Mouse (Mus musculus) intestine, embryonic 16.5 days (tissue): ENCODE results near the gene Syne2. TPM values are rescaled to one million over a fixed set of nuclear protein-coding genes. Genes with fewer than 3 reads are reported as not detected.

Experiments used
- ATAC-seq: fragments of 200-750 bp; cut with Nextera tagmentation; 2 replicates; pipeline ENCODE4 v1.8.0; 2017; ENCODE audit warnings: moderate TSS enrichment, moderate library complexity
- H3K27ac ChIP-seq: fragments of 300-500 bp; sonication (generic); 2 replicates; pipeline ENCODE4 v1.5.1; 2014; ENCODE audit warnings: mild to moderate bottlenecking, low read length
- H3K27me3 ChIP-seq: fragments of 300-500 bp; sonication (generic); replicated peaks from 2 replicates; pipeline ENCODE4 v1.6.1; 2014; ENCODE audit warnings: low read length, control low read depth, mixed read lengths; ENCODE audit not compliant: control insufficient read depth, insufficient read depth
- H3K36me3 ChIP-seq: fragments of 300-500 bp; sonication (generic); 2 replicates; pipeline ENCODE4 v1.6.1; 2014; ENCODE audit warnings: low read length, control low read depth; ENCODE audit not compliant: control insufficient read depth, insufficient read depth
- H3K4me1 ChIP-seq: fragments of 300-500 bp; sonication (generic); 2 replicates; pipeline ENCODE4 v1.6.1; 2014; ENCODE audit warnings: low read length, control low read depth, mixed read lengths; ENCODE audit not compliant: control insufficient read depth, insufficient read depth
- H3K4me2 ChIP-seq: fragments of 300-500 bp; sonication (generic); 2 replicates; pipeline ENCODE4 v1.6.1; 2014; ENCODE audit warnings: low read depth, low read length, control low read depth
- H3K4me3 ChIP-seq: fragments of 300-500 bp; sonication (generic); 2 replicates; pipeline ENCODE4 v1.5.1; 2014; ENCODE audit warnings: mild to moderate bottlenecking, low read length
- H3K9ac ChIP-seq: fragments of 300-500 bp; sonication (generic); 2 replicates; pipeline ENCODE4 v1.6.1; 2014; ENCODE audit warnings: low read depth, low read length
- H3K9me3 ChIP-seq: fragments of 300-500 bp; sonication (generic); 2 replicates; pipeline ENCODE4 v1.6.1; 2016; ENCODE audit warnings: low read length, control low read depth; ENCODE audit not compliant: control insufficient read depth
- WGBS: fragments of 180-500 bp; shearing (Covaris S2); extraction: QIAGEN DNeasy Blood & Tissue Kit; methylation state at CpG from one replicate; pipeline ENCODE4 v1.1.7; 2014; 5-methylcytosine and 5-hydroxymethylcytosine counted together
- polyA plus RNA-seq: library from polyadenylated mRNA; unstranded; fragments of >200 nt; fragmentation: Nextera tagmentation; extraction: Ambion mirVana; gene quantifications from 2 replicates; pipeline ENCODE4 v1.2.1, GENCODE M21; 2015

Gene Syne2
- polyA plus RNA-seq, 1 experiment from 2014 or later: 28.4 TPM

DNA sequence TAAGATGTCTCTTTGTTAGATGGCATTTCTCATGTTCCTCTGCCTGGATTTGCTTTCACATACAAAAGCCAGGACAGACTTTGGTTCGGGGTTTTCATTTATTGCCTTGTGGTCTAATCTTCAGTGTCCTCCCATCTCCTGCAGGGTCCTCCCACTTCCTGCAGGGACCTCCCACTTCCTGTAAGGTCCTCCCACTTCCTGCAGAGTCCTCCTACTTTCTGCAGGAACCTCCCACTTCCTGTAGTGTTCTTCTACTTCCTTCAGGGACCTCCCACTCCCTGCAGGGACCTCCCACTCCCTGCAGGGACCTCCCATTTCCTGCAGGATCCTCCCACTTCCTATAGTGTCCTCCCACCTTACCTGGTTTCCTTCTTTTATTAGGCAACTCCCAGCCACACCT lies 109.7 kb downstream of the Syne2 start:
- no peak overlapping the region for H3K4me3 ChIP-seq
- H3K9me3 ChIP-seq: no peaks in the 10 kb centered on the region
- no peak overlapping the region for H3K4me2 ChIP-seq
- WGBS: 85% methylated on average over 1 of the region's 1 CpGs
- no peaks in the 10 kb centered on the region for H3K4me1 ChIP-seq
- H3K27ac ChIP-seq: no peak overlapping the region
- H3K9ac ChIP-seq: no peak overlapping the region
- H3K36me3 ChIP-seq: peaks cover 5% of the 10 kb centered on the region
- no peaks in the 10 kb centered on the region for H3K27me3 ChIP-seq
- no peak for ATAC-seq

DNA sequence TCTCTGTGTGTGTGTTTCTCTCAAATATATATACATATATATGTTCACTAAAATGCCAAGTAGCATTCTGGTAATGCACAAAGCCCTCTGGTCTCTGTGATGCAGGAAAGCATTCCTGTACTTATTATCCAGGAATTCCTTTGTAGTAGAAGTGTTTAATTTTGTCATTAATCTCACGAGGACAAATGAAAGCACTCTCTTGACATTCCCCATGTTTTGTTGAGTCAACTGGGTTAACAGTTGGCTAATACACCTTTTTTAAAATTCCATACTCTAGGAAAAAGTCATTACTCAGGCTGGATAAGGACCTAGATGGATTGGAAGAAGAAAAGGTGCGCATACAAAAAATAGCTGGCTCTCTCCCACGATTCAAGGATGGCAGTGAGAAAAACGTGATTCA lies 115.6 kb downstream of the Syne2 start:
- Histone ChIP-seq H3K27ac (no peak overlapping the region), H3K36me3 (no peaks in the 10 kb centered on the region), H3K4me1 (no peaks in the 10 kb centered on the region), H3K27me3 (no peaks in the 10 kb centered on the region), H3K4me3 (no peak overlapping the region), H3K9ac (no peak overlapping the region), H3K4me2 (no peak overlapping the region), H3K9me3 (no peaks in the 10 kb centered on the region)
- ATAC-seq: no peak
- 81% methylated on average over 4 of the region's 4 CpGs for WGBS

DNA sequence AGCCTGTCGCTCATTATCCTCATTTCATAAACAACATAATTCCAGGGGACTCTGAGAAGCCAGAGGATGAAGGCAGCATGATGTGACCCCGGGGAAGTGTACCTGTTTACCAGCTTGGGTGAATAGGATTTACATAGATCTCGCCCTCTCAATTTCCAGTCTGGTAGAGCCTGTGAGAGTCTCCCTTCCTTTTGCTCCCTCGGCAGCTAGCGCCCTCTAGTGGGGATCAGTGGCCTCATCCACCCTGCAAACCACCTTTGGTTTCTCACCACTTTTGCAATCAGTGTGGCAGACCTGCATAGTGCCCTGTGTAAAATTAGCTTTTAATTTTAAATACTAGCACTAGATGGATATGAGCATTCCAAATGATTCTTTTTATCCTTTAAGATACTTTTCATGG lies 133.4 kb downstream of the Syne2 start:
- ATAC-seq: no peak
- no peak overlapping the region for H3K9ac ChIP-seq
- H3K4me1 ChIP-seq: no peaks in the 10 kb centered on the region
- 60% methylated on average over 5 of the region's 5 CpGs for WGBS
- no peaks in the 10 kb centered on the region for H3K27me3 ChIP-seq
- H3K27ac ChIP-seq: no peak overlapping the region
- no peak overlapping the region for H3K4me3 ChIP-seq
- H3K9me3 ChIP-seq: no peaks in the 10 kb centered on the region
- H3K36me3 ChIP-seq: no peaks in the 10 kb centered on the region
- no peak overlapping the region for H3K4me2 ChIP-seq

DNA sequence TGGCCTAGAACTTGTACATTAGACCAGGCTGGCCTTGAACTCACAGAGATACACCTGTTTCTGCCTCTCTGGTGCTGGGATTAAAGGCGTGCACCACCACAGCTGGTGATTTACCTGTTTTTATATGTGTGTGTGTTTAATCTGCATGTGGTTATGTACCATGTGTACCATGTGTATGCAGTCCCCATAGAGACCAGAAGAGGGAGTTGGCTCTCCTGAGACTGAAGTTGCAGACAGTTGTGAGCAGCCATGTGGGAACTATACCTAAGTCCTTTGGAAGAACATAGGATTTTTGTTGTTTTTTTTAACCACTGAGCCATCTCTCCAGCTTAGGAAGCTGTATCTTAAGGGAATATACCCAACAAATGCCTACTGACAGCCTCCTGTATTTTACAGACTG lies 134.1 kb downstream of the Syne2 start:
- WGBS: 97% methylated on average over 1 of the region's 1 CpGs
- H3K36me3 ChIP-seq: no peaks in the 10 kb centered on the region
- no peaks in the 10 kb centered on the region for H3K4me1 ChIP-seq
- H3K4me3 ChIP-seq: no peak overlapping the region
- no peak overlapping the region for H3K27ac ChIP-seq
- no peak for ATAC-seq
- no peaks in the 10 kb centered on the region for H3K27me3 ChIP-seq
- no peak overlapping the region for H3K9ac ChIP-seq
- no peak overlapping the region for H3K4me2 ChIP-seq
- H3K9me3 ChIP-seq: no peaks in the 10 kb centered on the region

DNA sequence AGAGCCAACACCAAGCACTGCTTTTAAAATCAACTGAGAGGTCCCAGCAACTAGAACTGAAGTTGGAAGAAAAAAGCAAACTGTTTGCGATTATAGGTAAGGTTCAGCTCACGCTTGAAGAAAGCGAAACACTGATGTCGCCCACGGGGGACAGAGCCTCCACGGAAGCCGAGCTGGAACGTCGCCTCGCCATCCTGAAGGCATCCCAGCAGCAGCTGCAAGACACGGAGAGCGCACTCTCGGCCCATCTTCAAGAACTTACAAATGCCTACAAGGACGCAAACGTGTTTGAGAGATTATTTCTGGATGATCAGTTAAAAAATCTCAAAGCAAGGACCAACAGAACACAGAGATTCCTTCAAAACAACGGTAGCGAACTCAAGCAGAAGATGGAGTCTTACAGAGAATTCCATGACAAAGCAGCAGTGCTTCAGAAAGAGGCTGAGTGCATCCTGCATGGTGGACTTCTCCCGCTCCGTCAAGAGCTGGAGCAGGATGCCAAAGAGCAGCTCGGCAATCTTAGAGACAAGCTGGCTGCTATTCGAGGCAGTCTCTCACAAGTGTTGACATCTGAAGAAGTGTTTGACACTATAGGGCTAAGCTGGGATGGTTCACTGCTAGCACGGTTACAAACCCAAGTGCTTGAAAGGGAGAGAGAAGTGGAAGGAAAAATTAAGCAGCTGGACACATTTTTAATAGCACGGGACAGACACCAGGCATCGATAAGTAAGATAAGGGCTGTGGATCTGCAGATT lies 148.7 kb downstream of the Syne2 start:
- WGBS: 92% methylated on average over 24 of the region's 24 CpGs
- H3K27me3 ChIP-seq: no peaks in the 10 kb centered on the region
- no peak for ATAC-seq

DNA sequence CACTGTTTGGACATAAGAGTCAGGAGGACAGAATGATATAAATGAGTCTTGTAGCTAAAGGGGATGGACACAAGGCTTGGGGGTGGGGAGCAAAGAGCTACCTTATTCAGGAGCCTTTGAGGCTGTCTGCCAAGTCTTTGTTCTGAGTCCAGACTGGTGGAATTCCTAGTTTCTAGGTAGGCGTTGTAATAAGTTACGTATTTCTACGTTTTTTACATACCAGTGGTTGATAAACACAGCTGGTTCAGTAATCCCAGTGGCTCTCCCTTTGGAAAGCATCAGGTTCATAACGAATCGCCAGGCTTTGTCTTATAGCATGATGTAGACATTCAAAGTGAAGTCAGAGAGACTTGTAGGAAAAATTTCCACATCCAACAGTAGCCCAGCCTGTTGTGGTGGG lies 161.1 kb downstream of the Syne2 start:
- no peaks in the 10 kb centered on the region; the same call in 1 of the 2 replicates for H3K36me3 ChIP-seq
- no peak for ATAC-seq
- no peak overlapping the region for H3K4me3 ChIP-seq
- peaks cover 3% of the 10 kb centered on the region; the same call in 1 of the 2 replicates for H3K4me1 ChIP-seq
- no peaks in the 10 kb centered on the region for H3K9me3 ChIP-seq
- H3K4me2 ChIP-seq: no peak overlapping the region
- 56% methylated on average over 5 of the region's 5 CpGs for WGBS
- H3K27me3 ChIP-seq: no peaks in the 10 kb centered on the region
- no peak overlapping the region for H3K9ac ChIP-seq
- no peak overlapping the region for H3K27ac ChIP-seq

More for the DNA sequence above, 148.7 kb downstream of the Syne2 start:
- Histone ChIP-seq H3K4me2 (no peak overlapping the region), H3K4me3 (no peak overlapping the region), H3K9ac (no peak overlapping the region), H3K9me3 (no peaks in the 10 kb centered on the region), H3K36me3 (peaks cover 2% of the 10 kb centered on the region; the same call in 1 of the 2 replicates), H3K27ac (no peak overlapping the region), H3K4me1 (no peaks in the 10 kb centered on the region)

DNA sequence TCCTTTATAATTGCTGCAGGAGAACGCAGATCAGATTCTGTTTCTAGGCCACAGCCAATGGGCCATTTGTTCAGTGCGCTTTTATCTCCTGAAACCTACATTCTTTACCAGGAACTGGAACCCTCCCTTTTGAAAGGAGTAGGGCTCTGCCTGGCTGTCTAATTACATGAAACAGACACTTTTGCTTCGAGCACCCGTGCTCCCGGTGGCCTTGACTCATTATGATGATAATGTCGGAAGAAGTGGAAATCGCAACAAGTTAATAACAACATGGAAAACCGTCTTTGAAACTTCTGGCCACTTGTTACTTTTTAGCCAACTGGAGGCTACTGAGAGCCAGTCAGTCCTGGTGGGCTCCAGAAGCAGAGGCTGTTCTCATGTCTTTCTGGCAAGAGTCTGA lies 165.4 kb downstream of the Syne2 start:
- no peak for ATAC-seq
- peaks cover 3% of the 10 kb centered on the region; the same call in 1 of the 2 replicates for H3K4me1 ChIP-seq
- no peak overlapping the region for H3K4me3 ChIP-seq
- H3K27me3 ChIP-seq: no peaks in the 10 kb centered on the region
- no peaks in the 10 kb centered on the region; the same call in 1 of the 2 replicates for H3K36me3 ChIP-seq
- 80% methylated on average over 8 of the region's 8 CpGs for WGBS
- H3K9me3 ChIP-seq: no peaks in the 10 kb centered on the region
- no peak overlapping the region for H3K4me2 ChIP-seq
- H3K27ac ChIP-seq: no peak overlapping the region
- no peak overlapping the region for H3K9ac ChIP-seq

DNA sequence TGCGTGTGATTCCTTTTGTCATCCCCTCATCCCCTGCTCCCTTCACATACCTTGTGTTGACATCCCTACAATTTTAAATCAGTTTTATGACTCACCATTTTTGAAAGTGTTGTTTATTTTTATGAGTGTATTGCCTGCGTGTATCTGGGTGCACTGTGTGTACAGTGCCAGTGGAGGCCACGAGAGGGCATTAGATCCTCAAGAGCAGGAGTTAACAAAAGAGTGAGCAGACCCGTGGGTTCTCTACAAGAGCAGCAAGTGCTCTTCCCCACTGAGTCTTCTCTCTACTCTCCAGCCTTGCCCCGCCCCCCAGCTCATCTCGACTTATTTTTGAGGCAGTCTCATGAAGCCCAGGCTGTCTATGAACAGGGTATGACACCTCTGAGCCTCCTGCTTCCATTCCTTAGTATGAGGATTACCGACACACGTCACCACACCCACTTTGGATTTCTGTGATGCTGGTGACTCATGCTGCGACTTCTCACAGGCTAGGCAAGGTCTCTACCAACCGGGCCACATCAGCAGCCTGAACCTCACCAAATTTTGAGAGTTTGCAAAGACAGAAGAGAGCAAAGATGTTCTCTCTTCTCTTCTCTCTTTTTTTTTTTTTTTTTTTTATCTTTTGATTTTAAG lies 174.4 kb downstream of the Syne2 start:
- Histone ChIP-seq H3K36me3 (peaks cover 9% of the 10 kb centered on the region; the same call in 1 of the 2 replicates), H3K9ac (no peak overlapping the region), H3K4me3 (no peak overlapping the region), H3K9me3 (no peaks in the 10 kb centered on the region), H3K4me2 (no peak overlapping the region), H3K27me3 (no peaks in the 10 kb centered on the region), H3K27ac (no peak overlapping the region), H3K4me1 (no peaks in the 10 kb centered on the region)
- no peak for ATAC-seq
- 83% methylated on average over 10 of the region's 10 CpGs for WGBS

DNA sequence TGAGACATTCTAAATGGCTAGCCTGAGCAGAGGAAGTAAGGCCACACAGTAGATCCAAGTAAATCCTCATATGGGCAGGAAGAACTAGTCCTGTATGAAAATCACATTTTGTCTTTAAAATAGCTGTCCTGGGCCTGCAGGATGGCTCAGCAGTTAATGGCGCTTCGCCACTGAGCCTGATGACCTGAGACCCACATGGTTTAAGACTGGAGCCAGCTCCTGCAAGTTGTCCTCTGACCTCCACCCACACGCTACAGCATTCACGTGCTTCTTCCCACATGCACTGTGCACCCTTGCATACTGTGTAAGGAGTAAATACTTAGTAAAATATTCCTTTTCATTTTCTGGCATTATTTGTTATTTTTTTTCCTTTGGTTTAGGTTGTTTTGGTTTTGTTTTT lies 175.0 kb downstream of the Syne2 start:
- ATAC-seq: no peak

More for the DNA sequence above, 175.0 kb downstream of the Syne2 start:
- Histone ChIP-seq H3K27ac (no peak overlapping the region), H3K4me2 (no peak overlapping the region), H3K9ac (no peak overlapping the region), H3K9me3 (no peaks in the 10 kb centered on the region), H3K27me3 (no peaks in the 10 kb centered on the region), H3K36me3 (peaks cover 9% of the 10 kb centered on the region; the same call in 1 of the 2 replicates), H3K4me1 (0 out of 2 replicates have a peak, but pooled peaks cover 3% of the 10 kb centered on the region), H3K4me3 (no peak overlapping the region)
- WGBS: 93% methylated on average over 4 of the region's 4 CpGs
